Mouse (Mus musculus) hindbrain, postnatal 0 days (tissue): ENCODE measurements at regions not wholly inside any gene's neighbourhood (a gene's known extent, or its start where the extent isn't known, plus 50 kb on each side); places are given as distances from the start of the nearest gene placed in this dataset.
A peak's percentile ranks its signal among the peaks of the same experiment; 100 is the strongest.

Source experiments
- ATAC-seq: fragments of 200-750 bp; cut with Nextera tagmentation; 2 replicates; pipeline ENCODE4 v1.8.0; 2017; ENCODE audit warnings: mild to moderate bottlenecking, moderate TSS enrichment, moderate library complexity
- DNase-seq: peaks from one replicate; pipeline ENCODE4 v3.0.0-alpha.2; 2015; ENCODE audit warnings: low spot score
- H3K27ac ChIP-seq: fragments of 300-500 bp; sonication (generic); 2 replicates; pipeline ENCODE4 v1.5.1; 2014; ENCODE audit warnings: mild to moderate bottlenecking
- H3K27me3 ChIP-seq: fragments of 300-500 bp; sonication (generic); 2 replicates; pipeline ENCODE4 v1.6.1; 2014; ENCODE audit warnings: low read length, mixed read lengths; ENCODE audit not compliant: insufficient read depth
- H3K36me3 ChIP-seq: fragments of 300-500 bp; sonication (generic); 2 replicates; pipeline ENCODE4 v1.6.1; 2014; ENCODE audit warnings: low read length, mixed read lengths; ENCODE audit not compliant: insufficient read depth
- H3K4me1 ChIP-seq: fragments of 300-500 bp; sonication (generic); 2 replicates; pipeline ENCODE4 v1.6.1; 2014; ENCODE audit warnings: antibody characterized with exemption, low read length, mixed read lengths; ENCODE audit not compliant: insufficient read depth
- H3K4me2 ChIP-seq: fragments of 300-500 bp; sonication (generic); 2 replicates; pipeline ENCODE4 v1.6.1; 2014; ENCODE audit warnings: low read depth, mild to moderate bottlenecking, low read length, moderate library complexity, mixed read lengths
- H3K4me3 ChIP-seq: fragments of 300-500 bp; sonication (generic); 2 replicates; pipeline ENCODE4 v1.5.1; 2014; ENCODE audit warnings: low read length
- H3K9ac ChIP-seq: fragments of 300-500 bp; sonication (generic); replicated peaks from 2 replicates; pipeline ENCODE4 v1.6.1; 2014; ENCODE audit warnings: mild to moderate bottlenecking, low read length, moderate library complexity, mixed read lengths
- H3K9me3 ChIP-seq: fragments of 300-500 bp; sonication (generic); 2 replicates; pipeline ENCODE4 v1.6.1; 2016; ENCODE audit warnings: low read length, mixed read lengths
- CTCF ChIP-seq: IDR thresholded peaks from 2 replicates; pipeline ENCODE4 v1.5.1; 2016; ENCODE audit warnings: antibody characterized with exemption, control low read depth, low read depth
- WGBS: fragments of 180-500 bp; shearing (Covaris S2); extraction: QIAGEN DNeasy Blood & Tissue Kit; methylation state at CpG from one replicate; pipeline ENCODE4 v1.1.7; 2014; 5-methylcytosine and 5-hydroxymethylcytosine counted together

GRCm38 (mm10) chr5:58822704-58823103 lies 1104.9 kb downstream of the Pcdh7 start:
- Histone ChIP-seq H3K9me3 (no peaks in the 10 kb centered on the region), H3K36me3 (no peaks in the 10 kb centered on the region), H3K27me3 (no peaks in the 10 kb centered on the region), H3K27ac (no peak overlapping the region), H3K9ac (no peak overlapping the region), H3K4me1 (no peaks in the 10 kb centered on the region), H3K4me3 (no peak overlapping the region), H3K4me2 (no peak overlapping the region)
- ATAC-seq (no peak), DNase-seq (no peak)
- WGBS: 40% methylated on average over 4 of the region's 4 CpGs
- no peak for TF ChIP-seq CTCF

- peak; percentile 35; the same call in 1 of the 2 replicates for TF ChIP-seq CTCF
- Histone ChIP-seq H3K9ac (no peak overlapping the region), H3K27ac (no peak overlapping the region), H3K36me3 (no peaks in the 10 kb centered on the region), H3K4me2 (no peak overlapping the region), H3K27me3 (no peaks in the 10 kb centered on the region), H3K4me3 (no peak overlapping the region), H3K9me3 (no peaks in the 10 kb centered on the region), H3K4me1 (no peaks in the 10 kb centered on the region)
- WGBS: 51% methylated on average over 3 of the region's 3 CpGs
- DNase-seq: peak; percentile 24
- no peak for ATAC-seq
These were observed 1108.2 kb downstream of the Pcdh7 start for GRCm38 (mm10) chr5:58825970-58826369.

DNA sequence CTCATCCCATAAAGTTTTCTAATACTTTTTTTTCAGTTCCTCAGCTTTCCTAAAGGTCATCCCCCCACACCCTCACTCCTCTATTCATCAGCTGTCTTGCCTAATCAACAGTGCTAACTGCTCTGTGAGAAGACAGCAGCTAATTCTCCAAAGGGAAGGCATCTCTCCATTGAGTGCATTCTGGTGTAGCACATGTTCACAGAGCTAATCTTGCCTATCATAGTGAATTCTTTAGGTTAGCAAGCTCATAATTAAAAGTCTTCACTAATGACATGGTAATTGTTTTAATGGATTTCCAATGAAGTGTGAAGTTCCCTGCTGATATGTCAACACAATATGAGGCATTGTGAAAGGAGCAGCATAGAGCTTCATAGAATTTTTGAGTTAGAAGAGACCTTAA lies 1129.2 kb downstream of the Pcdh7 start:
- no peak for ATAC-seq
- Histone ChIP-seq H3K9ac (no peak overlapping the region), H3K4me2 (no peak overlapping the region), H3K27me3 (no peaks in the 10 kb centered on the region), H3K27ac (no peak overlapping the region), H3K4me1 (no peaks in the 10 kb centered on the region), H3K4me3 (no peak overlapping the region), H3K9me3 (no peaks in the 10 kb centered on the region), H3K36me3 (no peaks in the 10 kb centered on the region)
- no peak for TF ChIP-seq CTCF
- DNase-seq: peak; percentile 7

GRCm38 (mm10) chr5:58858016-58858415 lies 1140.2 kb downstream of the Pcdh7 start:
- Histone ChIP-seq H3K4me1 (no peaks in the 10 kb centered on the region), H3K27me3 (no peaks in the 10 kb centered on the region), H3K4me2 (no peak overlapping the region), H3K9ac (no peak overlapping the region), H3K4me3 (no peak overlapping the region), H3K36me3 (no peaks in the 10 kb centered on the region), H3K27ac (no peak overlapping the region), H3K9me3 (peaks cover 3% of the 10 kb centered on the region; the same call in 1 of the 2 replicates)
- 93% methylated on average over 2 of the region's 2 CpGs for WGBS
- DNase-seq (no peak), ATAC-seq (no peak)
- TF ChIP-seq CTCF: no peak

GRCm38 (mm10) chr5:58893493-58893892 lies 1175.7 kb downstream of the Pcdh7 start:
- H3K4me3 ChIP-seq: no peak overlapping the region

GRCm38 (mm10) chr5:58941436-58941835 lies 1223.7 kb downstream of the Pcdh7 start:
- no peak overlapping the region for H3K27ac ChIP-seq
- H3K4me2 ChIP-seq: no peak overlapping the region
- H3K4me3 ChIP-seq: no peak overlapping the region
- WGBS: 82% methylated on average over 1 of the region's 1 CpGs
- ATAC-seq (no peak), DNase-seq (no peak)
- no peak overlapping the region for H3K9ac ChIP-seq
- H3K9me3 ChIP-seq: no peaks in the 10 kb centered on the region
- no peak for TF ChIP-seq CTCF
- no peaks in the 10 kb centered on the region for H3K36me3 ChIP-seq
- no peaks in the 10 kb centered on the region for H3K27me3 ChIP-seq
- no peaks in the 10 kb centered on the region for H3K4me1 ChIP-seq

More at GRCm38 (mm10) chr5:58893493-58893892, 1175.7 kb downstream of the Pcdh7 start:
- H3K9me3 ChIP-seq: no peaks in the 10 kb centered on the region
- DNase-seq: no peak
- no peak for ATAC-seq
- no peak overlapping the region for H3K4me2 ChIP-seq
- no peaks in the 10 kb centered on the region for H3K4me1 ChIP-seq
- H3K36me3 ChIP-seq: no peaks in the 10 kb centered on the region
- no peak overlapping the region for H3K27ac ChIP-seq
- WGBS: 69% methylated on average over 3 of the region's 3 CpGs
- H3K27me3 ChIP-seq: no peaks in the 10 kb centered on the region
- no peak overlapping the region for H3K9ac ChIP-seq
- TF ChIP-seq CTCF: no peak

- no peak overlapping the region for H3K9ac ChIP-seq
- no peak for ATAC-seq
- H3K27ac ChIP-seq: no peak overlapping the region
- DNase-seq: peak; percentile 17
- no peak overlapping the region for H3K4me3 ChIP-seq
- H3K4me1 ChIP-seq: no peaks in the 10 kb centered on the region
- H3K9me3 ChIP-seq: no peaks in the 10 kb centered on the region
- no peaks in the 10 kb centered on the region for H3K27me3 ChIP-seq
- TF ChIP-seq CTCF: no peak
- 81% methylated on average over 2 of the region's 2 CpGs for WGBS
- H3K4me2 ChIP-seq: no peak overlapping the region
- H3K36me3 ChIP-seq: no peaks in the 10 kb centered on the region
These were observed 1257.5 kb downstream of the Pcdh7 start for GRCm38 (mm10) chr5:58975268-58975667.
